Mouse (Mus musculus): Measurements from ENCODE around the gene Coro6. TPM values are rescaled to one million over a fixed set of nuclear protein-coding genes. Genes with fewer than 3 reads are reported as not detected.

Gene Coro6
- total RNA-seq, 1 experiment: 0.80 TPM

DNA sequence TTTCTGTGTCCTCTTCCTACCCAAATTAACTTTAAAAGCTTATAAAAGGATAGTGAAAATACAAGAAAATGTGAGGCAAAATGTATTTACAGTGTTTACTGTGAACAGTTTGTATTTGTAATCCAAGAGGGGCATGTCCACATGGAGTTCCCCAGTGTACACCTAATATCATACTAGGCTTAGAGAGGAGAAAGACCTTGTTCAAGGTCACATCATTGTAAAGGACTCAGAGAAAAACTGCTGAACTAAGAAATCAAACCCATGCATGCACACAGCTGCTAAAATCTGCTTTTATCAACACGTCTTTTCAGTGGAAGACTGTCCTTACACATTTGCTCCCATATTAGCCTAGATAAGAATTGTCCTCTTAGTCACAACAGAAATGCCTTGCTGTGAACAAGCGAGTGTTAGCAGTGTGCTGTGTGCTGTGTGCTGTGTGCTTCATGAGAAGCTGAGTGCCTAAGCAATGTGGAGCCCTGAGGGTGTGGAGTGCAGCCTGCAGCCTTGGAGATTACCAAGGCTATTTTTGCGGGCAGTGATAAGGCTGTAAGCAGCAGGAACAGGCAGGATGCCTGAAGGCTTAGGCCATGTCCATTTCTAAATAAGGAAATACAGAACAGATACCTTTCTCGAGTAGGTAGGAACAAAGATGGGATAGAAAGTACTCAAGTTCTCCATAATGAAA lies 38.9 kb upstream of the Coro6 start:
- no peak for DNase-seq (ENCODE audit: low read depth, low spot score)
- in situ Hi-C loops (cut with MboI; ENCODE audit: low sequenced_read_pairs in 2 of 2, unreplicated experiment in 2 of 2): no loop called here
- no peak for TF ChIP-seq HCFC1 (IDR thresholded peaks at IDR 0.05; ENCODE audit: borderline replicate concordance, insufficient read depth, low read length)
- no peak for TF ChIP-seq MAFK (IDR thresholded peaks at IDR 0.05; ENCODE audit: insufficient read depth, low read depth, low read length)
- TF ChIP-seq ZC3H11A (IDR thresholded peaks at IDR 0.05; ENCODE audit: borderline replicate concordance, low read depth, low read length): no peak
- TF ChIP-seq ZNF384 (IDR thresholded peaks at IDR 0.05; ENCODE audit: low read depth, low read length): no peak
- TF ChIP-seq CHD2 (IDR thresholded peaks at IDR 0.05; ENCODE audit: low read depth, low read length): no peak
- Histone ChIP-seq H3K36me3 (ENCODE audit: control insufficient read depth, insufficient read depth, low read length, poor library complexity, severe bottlenecking) (no peaks in the 10 kb centered on the region), H3K9me3 (ENCODE audit: control insufficient read depth, insufficient read depth, low read depth, low read length) (no peaks in the 10 kb centered on the region), H3K4me3 (ENCODE audit: insufficient read depth in 1 of 2, low read depth in 1 of 2, low read length in 2 of 2, poor library complexity in 1 of 2, severe bottlenecking in 1 of 2) (no peak overlapping the region), H3K27ac (ENCODE audit: insufficient read depth, low read depth, low read length, poor library complexity, severe bottlenecking) (no peak overlapping the region; the same call in 1 of the 2 replicates), H3K9ac (ENCODE audit: insufficient read depth, low read depth, low read length, poor library complexity, severe bottlenecking) (no peak overlapping the region), H3K4me1 (ENCODE audit: control insufficient read depth in 2 of 2, insufficient read depth in 2 of 2, low read length in 2 of 2, poor library complexity in 1 of 2) (no peaks in the 10 kb centered on the region)

DNA sequence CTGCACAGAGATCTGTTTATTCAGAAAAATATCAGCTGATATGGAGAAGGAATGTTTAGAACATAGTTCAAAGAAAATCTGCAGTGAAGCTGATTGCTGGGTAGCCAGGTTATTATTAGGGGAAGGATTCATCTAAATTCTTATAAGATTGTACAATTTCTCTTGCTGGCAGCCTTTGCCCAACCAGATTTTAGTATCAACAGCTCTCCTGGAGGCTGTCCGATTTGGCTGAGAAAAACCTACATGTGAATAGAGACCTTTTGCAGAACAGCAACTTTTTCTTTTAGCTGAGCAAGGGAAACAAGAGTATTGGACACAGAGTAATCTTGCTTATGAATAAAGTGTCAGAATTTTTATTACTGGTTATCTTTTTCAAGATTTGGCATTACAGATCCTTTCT lies 33.8 kb upstream of the Coro6 start:
- no peaks in the 10 kb centered on the region for H3K4me1 ChIP-seq (ENCODE audit: control insufficient read depth in 2 of 2, insufficient read depth in 2 of 2, low read length in 2 of 2, poor library complexity in 1 of 2)
- H3K36me3 ChIP-seq (ENCODE audit: control insufficient read depth, insufficient read depth, low read length, poor library complexity, severe bottlenecking): no peaks in the 10 kb centered on the region
- H3K27ac ChIP-seq (ENCODE audit: insufficient read depth, low read depth, low read length, poor library complexity, severe bottlenecking): no peak overlapping the region
- DNase-seq (ENCODE audit: low read depth, low spot score): no peak
- H3K9me3 ChIP-seq (ENCODE audit: control insufficient read depth, insufficient read depth, low read depth, low read length): no peaks in the 10 kb centered on the region
- H3K9ac ChIP-seq (ENCODE audit: insufficient read depth, low read depth, low read length, poor library complexity, severe bottlenecking): no peak overlapping the region
- TF ChIP-seq HCFC1 (IDR thresholded peaks at IDR 0.05; ENCODE audit: borderline replicate concordance, insufficient read depth, low read length) (no peak), ZNF384 (IDR thresholded peaks at IDR 0.05; ENCODE audit: low read depth, low read length) (no peak), CHD2 (IDR thresholded peaks at IDR 0.05; ENCODE audit: low read depth, low read length) (no peak), ZC3H11A (IDR thresholded peaks at IDR 0.05; ENCODE audit: borderline replicate concordance, low read depth, low read length) (no peak), MAFK (IDR thresholded peaks at IDR 0.05; ENCODE audit: insufficient read depth, low read depth, low read length) (no peak)
- H3K4me3 ChIP-seq (ENCODE audit: insufficient read depth in 1 of 2, low read depth in 1 of 2, low read length in 2 of 2, poor library complexity in 1 of 2, severe bottlenecking in 1 of 2): no peak overlapping the region
- in situ Hi-C loops (cut with MboI; ENCODE audit: low sequenced_read_pairs in 2 of 2, unreplicated experiment in 2 of 2): no loop called here

DNA sequence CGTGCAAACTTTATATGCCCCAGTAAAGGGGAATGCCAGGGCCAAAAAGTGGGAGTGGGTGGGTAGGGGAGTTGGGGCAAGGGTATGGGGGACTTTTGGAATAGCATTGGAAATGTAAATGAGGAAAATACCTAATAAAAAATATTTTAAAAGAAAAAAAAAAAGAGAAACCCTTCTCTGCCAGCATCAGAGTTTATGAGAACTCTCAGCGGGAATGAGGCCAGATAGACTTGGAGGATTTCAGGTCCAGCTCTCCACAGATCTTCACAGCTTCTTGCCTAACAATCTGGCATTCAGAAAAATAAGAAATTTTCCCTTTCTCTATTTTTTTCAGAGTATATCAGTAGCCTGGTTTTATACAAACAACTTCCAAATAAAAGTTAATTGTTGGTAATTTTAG lies 25.2 kb upstream of the Coro6 start:
- no peaks in the 10 kb centered on the region for H3K9me3 ChIP-seq (ENCODE audit: control insufficient read depth, insufficient read depth, low read depth, low read length)
- H3K36me3 ChIP-seq (ENCODE audit: control insufficient read depth, insufficient read depth, low read length, poor library complexity, severe bottlenecking): no peaks in the 10 kb centered on the region
- DNase-seq (ENCODE audit: low read depth, low spot score): no peak
- H3K4me3 ChIP-seq (ENCODE audit: insufficient read depth in 1 of 2, low read depth in 1 of 2, low read length in 2 of 2, poor library complexity in 1 of 2, severe bottlenecking in 1 of 2): no peak overlapping the region
- no peak overlapping the region for H3K9ac ChIP-seq (ENCODE audit: insufficient read depth, low read depth, low read length, poor library complexity, severe bottlenecking)
- no peak overlapping the region for H3K27ac ChIP-seq (ENCODE audit: insufficient read depth, low read depth, low read length, poor library complexity, severe bottlenecking)
- H3K4me1 ChIP-seq (ENCODE audit: control insufficient read depth in 2 of 2, insufficient read depth in 2 of 2, low read length in 2 of 2, poor library complexity in 1 of 2): no peaks in the 10 kb centered on the region
- in situ Hi-C loops (cut with MboI; ENCODE audit: low sequenced_read_pairs in 2 of 2, unreplicated experiment in 2 of 2): no loop called here
- TF ChIP-seq HCFC1 (IDR thresholded peaks at IDR 0.05; ENCODE audit: borderline replicate concordance, insufficient read depth, low read length): no peak
- TF ChIP-seq ZC3H11A (IDR thresholded peaks at IDR 0.05; ENCODE audit: borderline replicate concordance, low read depth, low read length): no peak
- TF ChIP-seq ZNF384 (IDR thresholded peaks at IDR 0.05; ENCODE audit: low read depth, low read length): no peak
- no peak for TF ChIP-seq CHD2 (IDR thresholded peaks at IDR 0.05; ENCODE audit: low read depth, low read length)
- no peak for TF ChIP-seq MAFK (IDR thresholded peaks at IDR 0.05; ENCODE audit: insufficient read depth, low read depth, low read length)

DNA sequence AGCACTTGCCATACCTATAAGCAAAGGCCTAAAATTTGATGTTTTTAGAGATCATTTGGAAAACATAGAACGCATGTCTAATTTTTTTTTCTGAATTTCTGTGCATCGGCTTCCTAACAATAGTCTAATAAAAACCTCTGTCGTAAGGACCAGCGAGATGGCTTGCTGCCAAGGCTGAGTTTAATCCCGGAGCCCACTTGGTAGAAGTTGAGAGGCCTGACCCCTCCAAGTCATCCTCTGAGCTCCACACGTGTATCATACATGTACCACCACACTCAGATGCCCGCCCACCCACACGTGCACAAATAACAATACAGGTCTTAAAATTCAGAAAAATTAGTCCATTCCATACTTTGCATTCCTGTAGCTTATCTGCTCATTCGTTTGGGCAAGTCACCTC lies 22.1 kb upstream of the Coro6 start:
- no peaks in the 10 kb centered on the region for H3K4me1 ChIP-seq (ENCODE audit: control insufficient read depth in 2 of 2, insufficient read depth in 2 of 2, low read length in 2 of 2, poor library complexity in 1 of 2)
- no peak overlapping the region for H3K9ac ChIP-seq (ENCODE audit: insufficient read depth, low read depth, low read length, poor library complexity, severe bottlenecking)
- no peak overlapping the region for H3K27ac ChIP-seq (ENCODE audit: insufficient read depth, low read depth, low read length, poor library complexity, severe bottlenecking)
- no peak for DNase-seq (ENCODE audit: low read depth, low spot score)
- in situ Hi-C loops (cut with MboI; ENCODE audit: low sequenced_read_pairs in 2 of 2, unreplicated experiment in 2 of 2): no loop called here
- TF ChIP-seq HCFC1 (IDR thresholded peaks at IDR 0.05; ENCODE audit: borderline replicate concordance, insufficient read depth, low read length) (no peak), ZNF384 (IDR thresholded peaks at IDR 0.05; ENCODE audit: low read depth, low read length) (no peak), MAFK (IDR thresholded peaks at IDR 0.05; ENCODE audit: insufficient read depth, low read depth, low read length) (no peak), CHD2 (IDR thresholded peaks at IDR 0.05; ENCODE audit: low read depth, low read length) (no peak), ZC3H11A (IDR thresholded peaks at IDR 0.05; ENCODE audit: borderline replicate concordance, low read depth, low read length) (no peak)
- H3K4me3 ChIP-seq (ENCODE audit: insufficient read depth in 1 of 2, low read depth in 1 of 2, low read length in 2 of 2, poor library complexity in 1 of 2, severe bottlenecking in 1 of 2): no peak overlapping the region
- H3K9me3 ChIP-seq (ENCODE audit: control insufficient read depth, insufficient read depth, low read depth, low read length): no peaks in the 10 kb centered on the region
- H3K36me3 ChIP-seq (ENCODE audit: control insufficient read depth, insufficient read depth, low read length, poor library complexity, severe bottlenecking): no peaks in the 10 kb centered on the region

All from ES-E14 (cell line).